Mouse (Mus musculus) kidney, embryonic 14.5 days (tissue): ENCODE results near the gene Mfng. TPM values are rescaled to one million over a fixed set of nuclear protein-coding genes. Genes with fewer than 3 reads are reported as not detected.
A peak's percentile ranks its signal among the peaks of the same experiment; 100 is the strongest.

Experiments
- ATAC-seq: fragments of 200-750 bp; cut with Nextera tagmentation; 2 replicates; pipeline ENCODE4 v1.8.0; 2017; ENCODE audit warnings: moderate number of reproducible peaks, mild to moderate bottlenecking, moderate TSS enrichment, moderate library complexity; ENCODE audit not compliant: low FRiP score, low TSS enrichment
- H3K27ac ChIP-seq: fragments of 300-500 bp; sonication (generic); 2 replicates; pipeline ENCODE4 v1.5.1; 2014; ENCODE audit warnings: low read depth, mild to moderate bottlenecking, low read length, moderate library complexity, mixed read lengths
- H3K27me3 ChIP-seq: fragments of 300-500 bp; sonication (generic); 2 replicates; pipeline ENCODE4 v1.6.1; 2014; ENCODE audit warnings: mild to moderate bottlenecking, low read length; ENCODE audit not compliant: control insufficient read depth, insufficient read depth
- H3K36me3 ChIP-seq: fragments of 300-500 bp; sonication (generic); 2 replicates; pipeline ENCODE4 v1.6.1; 2014; ENCODE audit warnings: low read length, mixed read lengths; ENCODE audit not compliant: control insufficient read depth, insufficient read depth
- H3K4me1 ChIP-seq: fragments of 300-500 bp; sonication (generic); 2 replicates; pipeline ENCODE4 v1.6.1; 2014; ENCODE audit warnings: low read length, mixed read lengths; ENCODE audit not compliant: control insufficient read depth, insufficient read depth
- H3K4me2 ChIP-seq: fragments of 300-500 bp; sonication (generic); replicated peaks from 2 replicates; pipeline ENCODE4 v1.6.1; 2014; ENCODE audit warnings: low read depth, mild to moderate bottlenecking, low read length
- H3K4me3 ChIP-seq: fragments of 300-500 bp; sonication (generic); 2 replicates; pipeline ENCODE4 v1.5.1; 2014; ENCODE audit warnings: mild to moderate bottlenecking, low read length
- H3K9ac ChIP-seq: fragments of 300-500 bp; sonication (generic); 2 replicates; pipeline ENCODE4 v1.6.1; 2014; ENCODE audit warnings: low read depth, mild to moderate bottlenecking, low read length, moderate library complexity
- H3K9me3 ChIP-seq: fragments of 300-500 bp; sonication (generic); 2 replicates; pipeline ENCODE4 v1.6.1; 2016; ENCODE audit warnings: low read length; ENCODE audit not compliant: control insufficient read depth
- WGBS: fragments of 180-500 bp; shearing (Covaris S2); extraction: QIAGEN DNeasy Blood & Tissue Kit; methylation state at CpG from one replicate; pipeline ENCODE4 v1.1.7; 2014; 5-methylcytosine and 5-hydroxymethylcytosine counted together
- polyA plus RNA-seq: library from polyadenylated mRNA; unstranded; fragments of >200 nt; fragmentation: Nextera tagmentation; extraction: Ambion mirVana; gene quantifications from 2 replicates; pipeline ENCODE4 v1.2.1, GENCODE M21; 2014

The Mfng gene
- polyA plus RNA-seq, 1 experiment from 2014 or later, result 15.4 TPM

GRCm38 (mm10) chr15:78772368-78772763 is 909 bp downstream of the Mfng start:
- Histone ChIP-seq H3K4me1 (peaks cover 10% of the 10 kb centered on the region), H3K27ac (peak overlapping the region; percentile 63; the same call in 1 of the 2 replicates), H3K9ac (peak overlapping the region; percentile 44; the same call in 1 of the 2 replicates), H3K36me3 (peaks cover 13% of the 10 kb centered on the region), H3K9me3 (peaks cover 8% of the 10 kb centered on the region; the same call in 1 of the 2 replicates), H3K27me3 (no peaks in the 10 kb centered on the region), H3K4me2 (peak overlapping the region; percentile 43), H3K4me3 (peak overlapping the region; percentile 25; the same call in 1 of the 2 replicates)
- no peak for ATAC-seq
- WGBS, result 48% methylated on average over 4 of the region's 4 CpGs

DNA sequence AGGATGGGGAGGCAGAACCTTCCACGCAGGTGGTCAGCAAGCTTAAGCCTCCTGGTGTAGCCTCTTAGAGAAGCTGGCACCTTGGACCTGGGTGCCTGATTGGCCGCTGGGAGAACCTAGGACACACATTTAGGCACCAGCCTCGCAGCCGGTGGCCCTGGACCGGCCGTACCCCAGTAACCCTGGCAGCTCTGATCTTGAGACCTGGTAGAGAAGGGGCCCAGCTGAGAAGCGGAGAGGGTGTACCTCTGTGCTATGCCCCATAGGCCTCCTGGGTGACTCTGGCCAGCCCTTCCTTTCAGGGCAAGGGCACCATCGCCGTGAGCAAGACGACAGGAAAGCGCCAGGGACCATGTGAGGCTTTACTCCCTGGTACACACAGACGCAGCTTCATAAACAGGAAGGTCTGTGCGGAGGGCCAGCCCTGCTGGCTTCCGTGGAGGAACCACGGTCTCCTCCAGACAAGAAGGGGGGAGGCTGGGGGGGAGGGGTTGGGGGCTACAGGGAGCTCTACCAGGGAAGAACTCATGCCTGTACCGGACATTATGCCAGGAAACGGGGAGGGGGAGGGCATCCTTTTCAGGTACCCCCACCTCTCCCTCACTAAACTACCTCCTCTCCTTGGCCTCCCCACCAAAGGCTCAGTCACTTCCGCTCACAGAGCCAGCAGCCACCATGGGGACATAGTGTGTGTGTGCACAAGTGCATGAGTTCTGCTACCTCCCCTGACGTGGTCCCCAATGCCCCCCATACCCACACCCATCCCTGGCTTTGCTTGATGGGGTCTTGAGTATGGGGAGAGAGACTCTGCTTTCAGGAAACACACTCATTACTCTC is 1.5 kb downstream of the Mfng start:
- WGBS, result 58% methylated on average over 17 of the region's 19 CpGs
- Histone ChIP-seq H3K9me3 (peaks cover 8% of the 10 kb centered on the region; the same call in 1 of the 2 replicates), H3K4me3 (peak overlapping the region; percentile 25; the same call in 1 of the 2 replicates), H3K4me1 (peaks cover 10% of the 10 kb centered on the region), H3K27me3 (no peaks in the 10 kb centered on the region), H3K27ac (peak overlapping the region; percentile 65; the same call in 1 of the 2 replicates), H3K9ac (peak overlapping the region; percentile 44; the same call in 1 of the 2 replicates), H3K36me3 (peaks cover 12% of the 10 kb centered on the region), H3K4me2 (peak overlapping the region; percentile 33)
- 0 out of 2 replicates have a peak, but pooled peaks have one; percentile 10 for ATAC-seq

- Histone ChIP-seq H3K9me3 (peaks cover 8% of the 10 kb centered on the region; the same call in 1 of the 2 replicates), H3K27me3 (no peaks in the 10 kb centered on the region), H3K27ac (peak overlapping the region; percentile 65; the same call in 1 of the 2 replicates), H3K4me1 (peaks cover 10% of the 10 kb centered on the region), H3K9ac (peak overlapping the region; percentile 32; the same call in 1 of the 2 replicates), H3K36me3 (peaks cover 7% of the 10 kb centered on the region), H3K4me3 (no peak overlapping the region), H3K4me2 (peak overlapping the region; percentile 33)
- no peak for ATAC-seq
- WGBS, result 23% methylated on average over 5 of the region's 5 CpGs
These were observed 2.3 kb downstream of the Mfng start for GRCm38 (mm10) chr15:78770983-78771355.

GRCm38 (mm10) chr15:78770234-78770982 is 2.9 kb downstream of the Mfng start:
- H3K4me3 ChIP-seq, result no peak overlapping the region
- ATAC-seq, result no peak
- peaks cover 4% of the 10 kb centered on the region for H3K36me3 ChIP-seq
- 47% methylated on average over 9 of the region's 9 CpGs for WGBS
- no peaks in the 10 kb centered on the region for H3K27me3 ChIP-seq
- peak overlapping the region; percentile 19; the same call in 1 of the 2 replicates for H3K4me2 ChIP-seq
- H3K4me1 ChIP-seq, result peaks cover 10% of the 10 kb centered on the region
- peaks cover 8% of the 10 kb centered on the region; the same call in 1 of the 2 replicates for H3K9me3 ChIP-seq
- H3K27ac ChIP-seq, result no peak overlapping the region
- H3K9ac ChIP-seq, result no peak overlapping the region

DNA sequence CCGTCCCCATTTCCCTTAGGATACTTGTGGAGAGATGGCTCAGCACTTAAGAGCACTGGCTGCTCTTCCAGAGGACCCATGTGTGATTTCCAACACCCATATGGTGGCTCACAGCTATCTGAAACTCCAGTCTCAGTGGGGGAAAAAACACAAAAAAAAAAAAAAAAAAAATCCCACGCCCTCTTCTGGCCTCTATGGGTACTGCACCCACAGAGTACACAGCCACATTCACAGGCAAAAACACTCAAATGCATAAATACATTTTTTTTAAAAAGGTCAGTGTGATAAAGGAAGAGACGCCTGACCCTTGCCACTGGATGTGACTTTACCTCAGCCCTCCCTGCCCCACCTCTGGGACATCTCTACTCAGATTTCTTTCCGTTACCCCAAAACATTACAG is 4.2 kb downstream of the Mfng start:
- Histone ChIP-seq H3K4me2 (no peak overlapping the region), H3K4me1 (peaks cover 10% of the 10 kb centered on the region), H3K4me3 (no peak overlapping the region), H3K27me3 (no peaks in the 10 kb centered on the region), H3K36me3 (no peaks in the 10 kb centered on the region), H3K9me3 (peaks cover 8% of the 10 kb centered on the region; the same call in 1 of the 2 replicates), H3K9ac (no peak overlapping the region), H3K27ac (no peak overlapping the region)
- 91% methylated on average over 4 of the region's 4 CpGs for WGBS
- no peak for ATAC-seq

GRCm38 (mm10) chr15:78763704-78764103 is 9.6 kb downstream of the Mfng start:
- H3K9me3 ChIP-seq, result peaks cover 2% of the 10 kb centered on the region; the same call in 1 of the 2 replicates
- H3K4me2 ChIP-seq, result no peak overlapping the region
- 44% methylated on average over 5 of the region's 5 CpGs for WGBS
- H3K36me3 ChIP-seq, result no peaks in the 10 kb centered on the region
- H3K4me1 ChIP-seq, result no peaks in the 10 kb centered on the region
- H3K9ac ChIP-seq, result no peak overlapping the region
- H3K4me3 ChIP-seq, result no peak overlapping the region
- H3K27me3 ChIP-seq, result no peaks in the 10 kb centered on the region
- no peak overlapping the region for H3K27ac ChIP-seq
- ATAC-seq, result no peak

- 27% methylated on average over 9 of the region's 10 CpGs for WGBS
- Histone ChIP-seq H3K4me1 (no peaks in the 10 kb centered on the region), H3K4me2 (no peak overlapping the region), H3K36me3 (no peaks in the 10 kb centered on the region), H3K9ac (no peak overlapping the region), H3K27me3 (no peaks in the 10 kb centered on the region), H3K27ac (no peak overlapping the region), H3K9me3 (no peaks in the 10 kb centered on the region), H3K4me3 (no peak overlapping the region)
- no peak for ATAC-seq
These were observed 10.1 kb downstream of the Mfng start for GRCm38 (mm10) chr15:78763210-78763609.

DNA sequence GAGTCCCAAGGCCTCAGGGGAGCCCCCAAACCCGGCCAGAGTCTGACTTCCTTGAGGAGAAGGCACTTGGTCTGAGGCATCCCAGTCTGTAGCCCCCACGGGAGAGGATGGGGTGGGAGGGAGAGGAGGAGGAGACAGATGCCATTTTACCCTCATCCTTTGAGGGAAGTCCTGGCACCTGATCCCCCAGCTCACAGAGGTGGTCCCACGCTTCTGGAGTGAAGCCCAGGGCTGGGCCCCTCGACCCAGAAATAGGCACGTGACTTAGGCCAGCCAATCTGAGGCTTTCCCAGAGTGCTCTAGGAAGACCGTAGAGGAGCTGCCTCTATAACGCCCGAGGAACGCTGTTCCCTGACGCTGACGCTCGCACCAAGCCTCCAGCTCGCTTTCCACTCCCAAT is 12.2 kb downstream of the Mfng start:
- Histone ChIP-seq H3K9me3 (no peaks in the 10 kb centered on the region), H3K4me2 (no peak overlapping the region), H3K36me3 (no peaks in the 10 kb centered on the region), H3K27ac (no peak overlapping the region), H3K27me3 (no peaks in the 10 kb centered on the region), H3K4me3 (no peak overlapping the region), H3K9ac (no peak overlapping the region), H3K4me1 (no peaks in the 10 kb centered on the region)
- 81% methylated on average over 13 of the region's 13 CpGs for WGBS
- no peak for ATAC-seq
